Mouse (Mus musculus) bone marrow macrophage, adult 2 months (primary cell): ENCODE results near the gene Hdac6.

Source experiments
- CTCF ChIP-seq: IDR thresholded peaks from 2 replicates; pipeline ENCODE4 v1.5.1; 2012; ENCODE audit warnings: low read depth, mild to moderate bottlenecking, low read length, moderate library complexity
- POLR2A ChIP-seq: IDR thresholded peaks from 2 replicates; pipeline ENCODE4 v1.6.1; 2012; ENCODE audit warnings: mild to moderate bottlenecking, low read depth, low read length, borderline replicate concordance

- TF ChIP-seq CTCF, result no peak
- TF ChIP-seq POLR2A, result no peak
Measured at GRCm38 (mm10) chrX:7950091-7950490, 2.4 kb upstream of the Hdac6 start.
